Mouse (Mus musculus): ENCODE results near the gene Arl6ip1.

GRCm38 (mm10) chr7:118175821-118176355 lies 46.4 kb upstream of the Arl6ip1 start:
- TF ChIP-seq CTCF (IDR thresholded peaks at IDR 0.05; ENCODE audit: low read depth, low read length) (no peak), TAL1 (conservative IDR thresholded peaks at IDR 0.05; ENCODE audit: low read depth, low read length) (no peak), POLR2AphosphoS5 (IDR thresholded peaks at IDR 0.05; ENCODE audit: insufficient replicate concordance, low read depth, low read length) (no peak), GATA1 (IDR thresholded peaks at IDR 0.05; ENCODE audit: borderline replicate concordance, low read length) (no peak)

All from G1E (cell line).